Mouse (Mus musculus) intestine, postnatal 0 days (tissue): ENCODE measurements around the gene Ap4e1. TPM values are rescaled to one million over a fixed set of nuclear protein-coding genes. Genes with fewer than 3 reads are reported as not detected.

Source experiments
- ATAC-seq: fragments of 200-750 bp; cut with Nextera tagmentation; 2 replicates; pipeline ENCODE4 v1.8.0; 2017; ENCODE audit warnings: mild to moderate bottlenecking, moderate TSS enrichment, moderate library complexity
- H3K27ac ChIP-seq: fragments of 300-500 bp; sonication (generic); 2 replicates; pipeline ENCODE4 v1.5.1; 2014; ENCODE audit warnings: mild to moderate bottlenecking, low read depth, low read length, moderate library complexity
- H3K27me3 ChIP-seq: fragments of 300-500 bp; sonication (generic); replicated peaks from 2 replicates; pipeline ENCODE4 v1.6.1; 2014; ENCODE audit warnings: low read length, mixed read lengths; ENCODE audit not compliant: control insufficient read depth, insufficient read depth
- H3K36me3 ChIP-seq: fragments of 300-500 bp; sonication (generic); 2 replicates; pipeline ENCODE4 v1.6.1; 2014; ENCODE audit warnings: mild to moderate bottlenecking, moderate library complexity; ENCODE audit not compliant: control insufficient read depth, insufficient read depth
- H3K4me1 ChIP-seq: fragments of 300-500 bp; sonication (generic); replicated peaks from 2 replicates; pipeline ENCODE4 v1.6.1; 2014; ENCODE audit warnings: antibody characterized with exemption, low read length, mixed read lengths; ENCODE audit not compliant: control insufficient read depth, insufficient read depth
- H3K4me2 ChIP-seq: fragments of 300-500 bp; sonication (generic); replicated peaks from 2 replicates; pipeline ENCODE4 v1.6.1; 2014; ENCODE audit warnings: low read depth, mild to moderate bottlenecking, moderate library complexity
- H3K4me3 ChIP-seq: fragments of 300-500 bp; sonication (generic); 2 replicates; pipeline ENCODE4 v1.5.1; 2014; ENCODE audit warnings: low read depth, low read length
- H3K9ac ChIP-seq: fragments of 300-500 bp; sonication (generic); 2 replicates; pipeline ENCODE4 v1.6.1; 2014; ENCODE audit warnings: mild to moderate bottlenecking, low read depth, low read length
- H3K9me3 ChIP-seq: fragments of 300-500 bp; sonication (generic); 2 replicates; pipeline ENCODE4 v1.6.1; 2016; ENCODE audit warnings: mixed run types; ENCODE audit not compliant: control insufficient read depth
- CTCF ChIP-seq: sonication (generic); IDR thresholded peaks from 2 replicates; pipeline ENCODE4 v1.5.1; 2016; ENCODE audit warnings: low read depth, mild to moderate bottlenecking, control low read depth, antibody characterized with exemption, moderate library complexity
- WGBS: fragments of 180-500 bp; shearing (Covaris S2); extraction: QIAGEN DNeasy Blood & Tissue Kit; methylation state at CpG from one replicate; pipeline ENCODE4 v1.1.7; 2014; 5-methylcytosine and 5-hydroxymethylcytosine counted together
- polyA plus RNA-seq: library from polyadenylated mRNA; unstranded; fragments of >200 nt; fragmentation: Nextera tagmentation; extraction: Ambion mirVana; gene quantifications from 2 replicates; pipeline ENCODE4 v1.2.1, GENCODE M21; 2015

The Ap4e1 gene
- polyA plus RNA-seq, 1 experiment from 2014 or later, result 2.3 TPM

GRCm38 (mm10) chr2:127007509-127007908 is 1.0 kb upstream of the Ap4e1 start:
- Histone ChIP-seq H3K9ac (no peak overlapping the region), H3K4me1 (no peaks in the 10 kb centered on the region), H3K27me3 (no peaks in the 10 kb centered on the region), H3K27ac (no peak overlapping the region), H3K4me2 (no peak overlapping the region), H3K4me3 (no peak overlapping the region), H3K9me3 (no peaks in the 10 kb centered on the region), H3K36me3 (peaks cover 12% of the 10 kb centered on the region)
- TF ChIP-seq CTCF, result no peak
- ATAC-seq, result no peak
- WGBS, result 70% methylated on average over 5 of the region's 5 CpGs

GRCm38 (mm10) chr2:127035006-127035605 is 26.6 kb downstream of the Ap4e1 start:
- TF ChIP-seq CTCF, result no peak
- peaks cover 50% of the 10 kb centered on the region for H3K36me3 ChIP-seq
- no peaks in the 10 kb centered on the region for H3K9me3 ChIP-seq
- H3K9ac ChIP-seq, result no peak overlapping the region
- H3K27me3 ChIP-seq, result no peaks in the 10 kb centered on the region
- no peak overlapping the region for H3K27ac ChIP-seq
- WGBS, result 94% methylated on average over 9 of the region's 9 CpGs
- H3K4me1 ChIP-seq, result no peaks in the 10 kb centered on the region
- ATAC-seq, result no peak
- no peak overlapping the region for H3K4me2 ChIP-seq
- no peak overlapping the region for H3K4me3 ChIP-seq

- H3K36me3 ChIP-seq, result peaks cover 38% of the 10 kb centered on the region
Observed at GRCm38 (mm10) chr2:127037299-127037698, 28.8 kb downstream of the Ap4e1 start.

GRCm38 (mm10) chr2:127061471-127061870 is 53.0 kb downstream of the Ap4e1 start:
- no peaks in the 10 kb centered on the region for H3K27me3 ChIP-seq
- peaks cover 45% of the 10 kb centered on the region for H3K36me3 ChIP-seq
- H3K4me2 ChIP-seq, result no peak overlapping the region
- H3K4me3 ChIP-seq, result no peak overlapping the region
- no peak for ATAC-seq
- no peak for TF ChIP-seq CTCF
- no peaks in the 10 kb centered on the region for H3K4me1 ChIP-seq
- H3K27ac ChIP-seq, result no peak overlapping the region
- H3K9me3 ChIP-seq, result no peaks in the 10 kb centered on the region
- H3K9ac ChIP-seq, result no peak overlapping the region
- 93% methylated on average over 9 of the region's 9 CpGs for WGBS

More at GRCm38 (mm10) chr2:127037299-127037698, 28.8 kb downstream of the Ap4e1 start:
- no peaks in the 10 kb centered on the region for H3K27me3 ChIP-seq
- H3K4me2 ChIP-seq, result no peak overlapping the region
- H3K27ac ChIP-seq, result no peak overlapping the region
- no peak for TF ChIP-seq CTCF
- H3K4me1 ChIP-seq, result no peaks in the 10 kb centered on the region
- WGBS, result 90% methylated on average over 4 of the region's 4 CpGs
- H3K9me3 ChIP-seq, result no peaks in the 10 kb centered on the region
- H3K9ac ChIP-seq, result no peak overlapping the region
- H3K4me3 ChIP-seq, result no peak overlapping the region
- no peak for ATAC-seq

GRCm38 (mm10) chr2:127068806-127069205 is 60.3 kb downstream of the Ap4e1 start:
- no peak overlapping the region for H3K4me2 ChIP-seq

GRCm38 (mm10) chr2:127069781-127070434 is 61.4 kb downstream of the Ap4e1 start:
- Histone ChIP-seq H3K4me3 (peak overlapping the region; percentile 90), H3K4me1 (no peaks in the 10 kb centered on the region), H3K9ac (peak overlapping the region; percentile 67; the same call in 1 of the 2 replicates), H3K9me3 (no peaks in the 10 kb centered on the region), H3K4me2 (peak overlapping the region; percentile 79), H3K27ac (peak overlapping the region; percentile 46), H3K36me3 (peaks cover 11% of the 10 kb centered on the region), H3K27me3 (no peaks in the 10 kb centered on the region)
- peak; percentile 22; the same call in 1 of the 2 replicates for ATAC-seq
- no peak for TF ChIP-seq CTCF
- 16% methylated on average over 11 of the region's 11 CpGs for WGBS

More at GRCm38 (mm10) chr2:127068806-127069205, 60.3 kb downstream of the Ap4e1 start:
- no peaks in the 10 kb centered on the region for H3K4me1 ChIP-seq
- no peak overlapping the region for H3K9ac ChIP-seq
- H3K36me3 ChIP-seq, result peaks cover 16% of the 10 kb centered on the region
- no peak overlapping the region for H3K27ac ChIP-seq
- H3K27me3 ChIP-seq, result no peaks in the 10 kb centered on the region
- TF ChIP-seq CTCF, result no peak
- H3K4me3 ChIP-seq, result no peak overlapping the region
- H3K9me3 ChIP-seq, result no peaks in the 10 kb centered on the region
- 77% methylated on average over 7 of the region's 7 CpGs for WGBS
- no peak for ATAC-seq
